Mouse (Mus musculus) liver, embryonic 16.5 days (tissue): ENCODE results near the gene Gapdh. TPM values are rescaled to one million over a fixed set of nuclear protein-coding genes. Genes with fewer than 3 reads are reported as not detected.
A peak's percentile ranks its signal among the peaks of the same experiment; 100 is the strongest.
"Not testable (repeated sequence)": the region's sequence is repeated elsewhere in the genome, so short reads cannot be mapped to it uniquely, and the experiment has no call there.

Source experiments
- ATAC-seq: fragments of 200-750 bp; cut with Nextera tagmentation; 2 replicates; pipeline ENCODE4 v1.8.0; 2017; ENCODE audit warnings: low read depth, mild to moderate bottlenecking, moderate number of reproducible peaks, moderate library complexity
- H3K27ac ChIP-seq: fragments of 300-500 bp; sonication (generic); 2 replicates; pipeline ENCODE4 v1.5.1; 2014; ENCODE audit warnings: mild to moderate bottlenecking, low read length
- H3K27me3 ChIP-seq: fragments of 300-500 bp; sonication (generic); 2 replicates; pipeline ENCODE4 v1.6.1; 2014; ENCODE audit warnings: low read depth, low read length, mixed read lengths; ENCODE audit not compliant: control insufficient read depth, insufficient read depth
- H3K36me3 ChIP-seq: fragments of 300-500 bp; sonication (generic); 2 replicates; pipeline ENCODE4 v1.6.1; 2014; ENCODE audit warnings: mild to moderate bottlenecking; ENCODE audit not compliant: control insufficient read depth, insufficient read depth
- H3K4me1 ChIP-seq: fragments of 300-500 bp; sonication (generic); 2 replicates; pipeline ENCODE4 v1.6.1; 2014; ENCODE audit warnings: low read depth, low read length, mixed read lengths; ENCODE audit not compliant: control insufficient read depth
- H3K4me2 ChIP-seq: fragments of 300-500 bp; sonication (generic); 2 replicates; pipeline ENCODE4 v1.6.1; 2014; ENCODE audit warnings: low read depth, low read length, mixed read lengths
- H3K4me3 ChIP-seq: fragments of 300-500 bp; sonication (generic); 2 replicates; pipeline ENCODE4 v1.5.1; 2014; ENCODE audit warnings: low read depth, mild to moderate bottlenecking, low read length
- H3K9ac ChIP-seq: fragments of 300-500 bp; sonication (generic); 2 replicates; pipeline ENCODE4 v1.6.1; 2014; ENCODE audit warnings: low read depth, low read length
- H3K9me3 ChIP-seq: fragments of 300-500 bp; sonication (generic); replicated peaks from 2 replicates; pipeline ENCODE4 v1.6.1; 2016; ENCODE audit warnings: low read length; ENCODE audit not compliant: control insufficient read depth
- WGBS: fragments of 180-500 bp; shearing (Covaris S2); extraction: QIAGEN DNeasy Blood & Tissue Kit; methylation state at CpG from one replicate; pipeline ENCODE4 v1.1.7; 2014; ENCODE audit not compliant: insufficient replicate concordance; 5-methylcytosine and 5-hydroxymethylcytosine counted together
- polyA plus RNA-seq: library from polyadenylated mRNA; unstranded; fragments of >200 nt; fragmentation: Nextera tagmentation; extraction: Ambion mirVana; gene quantifications from 2 replicates; pipeline ENCODE4 v1.2.1, GENCODE M21; 2015

Gapdh gene
- polyA plus RNA-seq, 1 experiment from 2014 or later, result 1,202 TPM

GRCm38 (mm10) chr6:125162615-125163305 lies 3.5 kb downstream of the Gapdh start:
- peaks cover 12% of the 10 kb centered on the region for H3K36me3 ChIP-seq
- H3K4me3 ChIP-seq, H3K9me3 ChIP-seq, ATAC-seq, H3K27me3 ChIP-seq, H3K9ac ChIP-seq, H3K27ac ChIP-seq: not testable (repeated sequence)
- H3K4me1 ChIP-seq, result peaks cover 60% of the 10 kb centered on the region
- 0 out of 2 replicates have a peak overlapping the region, but pooled peaks have one; percentile 4 for H3K4me2 ChIP-seq
- WGBS, result 61% methylated on average over 9 of the region's 16 CpGs

- WGBS, result 11% methylated on average over 3 of the region's 5 CpGs
- not testable (repeated sequence) for H3K27me3 ChIP-seq, H3K9me3 ChIP-seq, H3K4me2 ChIP-seq, H3K9ac ChIP-seq, H3K27ac ChIP-seq, H3K36me3 ChIP-seq, ATAC-seq, H3K4me3 ChIP-seq
- peaks cover 57% of the 10 kb centered on the region for H3K4me1 ChIP-seq
Observed at GRCm38 (mm10) chr6:125161971-125162370, 4.3 kb downstream of the Gapdh start.

- WGBS, result 23% methylated on average over 22 of the region's 22 CpGs
- Histone ChIP-seq H3K4me3 (no peak overlapping the region), H3K9me3 (no peaks in the 10 kb centered on the region), H3K4me1 (peaks cover 53% of the 10 kb centered on the region), H3K27ac (0 out of 2 replicates have a peak overlapping the region, but pooled peaks have one; percentile 27), H3K36me3 (peaks cover 6% of the 10 kb centered on the region; the same call in 1 of the 2 replicates), H3K27me3 (no peaks in the 10 kb centered on the region), H3K9ac (no peak overlapping the region), H3K4me2 (no peak overlapping the region; the same call in 1 of the 2 replicates)
- no peak for ATAC-seq
Observed at GRCm38 (mm10) chr6:125160854-125161760, 5.2 kb downstream of the Gapdh start.

GRCm38 (mm10) chr6:125160558-125160853 lies 5.8 kb downstream of the Gapdh start:
- Histone ChIP-seq H3K4me3 (no peak overlapping the region), H3K9ac (no peak overlapping the region), H3K27me3 (no peaks in the 10 kb centered on the region), H3K4me1 (peaks cover 47% of the 10 kb centered on the region), H3K27ac (no peak overlapping the region), H3K4me2 (no peak overlapping the region), H3K9me3 (no peaks in the 10 kb centered on the region), H3K36me3 (peaks cover 6% of the 10 kb centered on the region; the same call in 1 of the 2 replicates)
- 48% methylated on average over 10 of the region's 10 CpGs for WGBS
- ATAC-seq, result no peak

GRCm38 (mm10) chr6:125159773-125160557 lies 6.3 kb downstream of the Gapdh start:
- no peak for ATAC-seq
- H3K27ac ChIP-seq, result no peak overlapping the region
- no peak overlapping the region for H3K4me2 ChIP-seq
- H3K27me3 ChIP-seq, result no peaks in the 10 kb centered on the region
- H3K4me3 ChIP-seq, result no peak overlapping the region
- H3K9ac ChIP-seq, result no peak overlapping the region
- 58% methylated on average over 7 of the region's 7 CpGs for WGBS
- H3K4me1 ChIP-seq, result peaks cover 49% of the 10 kb centered on the region
- peaks cover 6% of the 10 kb centered on the region; the same call in 1 of the 2 replicates for H3K36me3 ChIP-seq
- no peaks in the 10 kb centered on the region for H3K9me3 ChIP-seq

- no peak overlapping the region for H3K4me2 ChIP-seq
- no peaks in the 10 kb centered on the region for H3K9me3 ChIP-seq
- no peak overlapping the region for H3K4me3 ChIP-seq
- ATAC-seq, result no peak
- no peak overlapping the region for H3K9ac ChIP-seq
- peaks cover 48% of the 10 kb centered on the region for H3K4me1 ChIP-seq
- WGBS, result 81% methylated on average over 15 of the region's 15 CpGs
- H3K27ac ChIP-seq, result no peak overlapping the region
- no peaks in the 10 kb centered on the region for H3K27me3 ChIP-seq
- H3K36me3 ChIP-seq, result peaks cover 6% of the 10 kb centered on the region; the same call in 1 of the 2 replicates
Observed at GRCm38 (mm10) chr6:125158944-125159492, 7.2 kb downstream of the Gapdh start.

- ATAC-seq, result peak; percentile 11; the same call in 1 of the 2 replicates
- Histone ChIP-seq H3K9me3 (no peaks in the 10 kb centered on the region), H3K9ac (no peak overlapping the region), H3K27ac (peak overlapping the region; percentile 49), H3K27me3 (no peaks in the 10 kb centered on the region), H3K4me3 (no peak overlapping the region), H3K4me2 (no peak overlapping the region), H3K36me3 (peaks cover 3% of the 10 kb centered on the region; the same call in 1 of the 2 replicates), H3K4me1 (peaks cover 44% of the 10 kb centered on the region)
- whole genome bisulfite sequencing, result 69% methylated on average over 7 of the region's 7 CpGs
Observed at GRCm38 (mm10) chr6:125156903-125157614, 9.2 kb downstream of the Gapdh start.

- Histone ChIP-seq H3K27ac (no peak overlapping the region), H3K4me3 (no peak overlapping the region), H3K9ac (no peak overlapping the region), H3K9me3 (no peaks in the 10 kb centered on the region), H3K4me2 (no peak overlapping the region), H3K36me3 (peaks cover 2% of the 10 kb centered on the region; the same call in 1 of the 2 replicates), H3K4me1 (peaks cover 40% of the 10 kb centered on the region), H3K27me3 (no peaks in the 10 kb centered on the region)
- ATAC-seq, result no peak
- WGBS, result 74% methylated on average over 3 of the region's 3 CpGs
Observed at GRCm38 (mm10) chr6:125156491-125156890, 9.8 kb downstream of the Gapdh start.
